In the genomic region with DNA sequence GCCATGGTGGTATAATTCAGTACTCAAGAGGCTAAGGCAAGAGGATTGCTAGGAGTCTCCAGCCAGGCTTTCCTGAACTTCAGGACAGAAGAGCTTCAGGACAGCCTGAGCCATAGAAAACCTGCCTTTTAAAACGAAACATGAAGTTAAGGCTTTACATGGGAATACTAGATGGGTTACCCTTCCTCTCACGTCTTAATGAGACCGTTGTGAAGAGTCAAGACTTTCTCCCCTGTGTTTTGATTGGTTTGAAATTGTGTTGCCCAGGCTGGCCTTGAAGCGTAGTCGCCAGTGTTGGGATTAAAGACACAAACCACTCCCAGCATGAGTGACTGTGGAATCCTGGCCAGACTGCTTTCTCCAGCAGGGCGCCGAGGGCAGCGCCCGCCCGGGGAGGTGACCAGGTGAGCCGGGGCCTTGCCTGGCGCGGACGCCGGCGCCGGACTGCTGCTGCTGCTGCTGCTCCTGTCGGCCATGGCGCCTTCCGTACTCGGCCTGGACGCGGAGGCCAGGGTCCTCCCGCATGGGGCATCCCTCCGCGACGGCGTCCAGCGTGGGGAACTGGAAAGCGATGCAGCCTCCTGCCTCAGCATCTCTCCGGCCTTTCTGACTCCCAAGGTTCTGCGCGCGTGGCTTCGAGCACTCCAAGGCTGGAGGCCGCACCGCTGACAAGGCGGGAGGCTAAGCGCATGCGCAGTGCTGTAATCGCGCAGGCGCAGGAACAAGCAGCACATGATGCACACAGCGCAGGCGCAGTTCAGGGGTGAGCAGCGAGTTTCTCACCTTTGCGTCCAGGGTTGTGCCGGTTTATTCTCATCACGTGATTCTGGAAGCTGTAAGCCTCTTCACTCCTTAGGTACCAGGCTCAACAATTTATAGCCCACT, we compare ENCODE assay signal across 1 mouse cellular context.
A peak's percentile ranks its signal among the peaks of the same experiment; 100 is the strongest.
TF ChIP-seq lines count a peak whose summit lies in the region.

No protein-coding gene starts in this region.

TF ChIP-seq in MEL, 35 proteins besides CTCF, POLR2A, EP300 and RAD21:
- peak; percentile 28 for TF ChIP-seq POLR2AphosphoS5 (IDR thresholded peaks at IDR 0.05; ENCODE audit: borderline replicate concordance, low read depth, low read length)
- no peak for TF ChIP-seq BHLHE40 (IDR thresholded peaks at IDR 0.05; ENCODE audit: borderline replicate concordance, low read depth, low read length)
